ENCODE assay signal across 20 mouse cellular contexts in genomic region chr12:92004391-92005094, GRCm38 (mm10).
A peak's percentile ranks its signal among the peaks of the same experiment; 100 is the strongest.
DNase-seq lines count a peak whose midpoint lies in the region; ATAC-seq lines count a peak whose summit lies in the region.
"Had no signal": no experiment of that assay in that cellular context is flagged by ENCODE, and none has a peak within 500 bp of the region (broad histone marks: within the 10 kb centered on the region; RNA-seq: fewer than 3 reads in every experiment).

No protein-coding gene starts in this region.

- WGBS in hindbrain, embryonic 11.5 days = 62% methylated on average over 12 of the region's 12 CpGs
- 71% methylated on average over 12 of the region's 12 CpGs for WGBS in hindbrain, embryonic 10.5 days
- 25% methylated on average over 12 of the region's 12 CpGs for WGBS in forebrain, embryonic 12.5 days
- WGBS in hindbrain, embryonic 16.5 days = 37% methylated on average over 12 of the region's 12 CpGs

- no peaks in the 10 kb centered on the region for H3K27me3 ChIP-seq in hindbrain, embryonic 11.5 days (ENCODE audit: control insufficient read depth, insufficient read depth, low read length)
- no peaks in the 10 kb centered on the region for H3K27me3 ChIP-seq in hindbrain, embryonic 10.5 days (ENCODE audit: insufficient read depth, poor library complexity, severe bottlenecking)
- H3K27me3 ChIP-seq in forebrain, embryonic 12.5 days = no peaks in the 10 kb centered on the region
- no peaks in the 10 kb centered on the region for H3K27me3 ChIP-seq in hindbrain, embryonic 16.5 days (replicated peaks; ENCODE audit: control insufficient read depth, insufficient read depth, low read length)
- H3K27me3 ChIP-seq: intestine, embryonic 15.5 days; limb, embryonic 15.5 days had no signal

- ATAC-seq in hindbrain, embryonic 11.5 days (ENCODE audit: low FRiP score) = peak; percentile 45; the same call in 1 of the 2 replicates
- peak; percentile 89 for ATAC-seq in forebrain, embryonic 12.5 days (ENCODE audit: low FRiP score)
- ATAC-seq in hindbrain, embryonic 16.5 days = peak; percentile 63; the same call in 1 of the 2 replicates
- ATAC-seq: intestine, embryonic 15.5 days; Patski had no signal

- H3K4me1 ChIP-seq in hindbrain, embryonic 11.5 days (replicated peaks; ENCODE audit: control insufficient read depth, insufficient read depth, low read length) = no peaks in the 10 kb centered on the region
- no peaks in the 10 kb centered on the region for H3K4me1 ChIP-seq in hindbrain, embryonic 10.5 days (replicated peaks)
- H3K4me1 ChIP-seq in forebrain, embryonic 12.5 days = peaks cover 10% of the 10 kb centered on the region; the same call in 1 of the 2 replicates
- H3K4me1 ChIP-seq in hindbrain, embryonic 16.5 days (ENCODE audit: control insufficient read depth, insufficient read depth, low read depth, low read length) = no peaks in the 10 kb centered on the region
- H3K4me1 ChIP-seq: intestine, embryonic 15.5 days had no signal

- H3K9me3 ChIP-seq in hindbrain, embryonic 11.5 days (ENCODE audit: control insufficient read depth, low read length) = no peaks in the 10 kb centered on the region
- no peaks in the 10 kb centered on the region for H3K9me3 ChIP-seq in hindbrain, embryonic 10.5 days
- H3K9me3 ChIP-seq in forebrain, embryonic 12.5 days = no peaks in the 10 kb centered on the region
- H3K9me3 ChIP-seq in hindbrain, embryonic 16.5 days (ENCODE audit: control insufficient read depth, low read length) = no peaks in the 10 kb centered on the region
- H3K9me3 ChIP-seq: intestine, embryonic 15.5 days; limb, embryonic 15.5 days had no signal

- no peak overlapping the region for H3K4me3 ChIP-seq in hindbrain, embryonic 11.5 days (ENCODE audit: low read depth, low read length)
- H3K4me3 ChIP-seq in hindbrain, embryonic 10.5 days = no peak overlapping the region
- H3K4me3 ChIP-seq in forebrain, embryonic 12.5 days (replicated peaks) = no peak overlapping the region
- no peak overlapping the region for H3K4me3 ChIP-seq in hindbrain, embryonic 16.5 days (ENCODE audit: low read length)
- H3K4me3 ChIP-seq: erythroblast, embryonic 14.5 days; gastrocnemius, adult 2 months; intestine, embryonic 15.5 days; limb, embryonic 15.5 days had no signal

- DNase-seq in hindbrain, embryonic 11.5 days (ENCODE audit: low spot score) = no peak
- no peak for DNase-seq in hindbrain, embryonic 10.5 days (ENCODE audit: low spot score)
- peak; percentile 42 for DNase-seq in brain, adult 2 months (ENCODE audit: low read depth, low spot score)
- no peak for DNase-seq in testis, postnatal 14 days (ENCODE audit: low spot score)
- DNase-seq in natural killer cell, adult 2 months (ENCODE audit: low spot score in 2 of 2) = no peak
- DNase-seq in right cerebral cortex, postnatal 14 days = no peak
- DNase-seq: cerebellum, adult 9-11 months; gastrocnemius, adult 2 months; heart, adult 18-20 months; heart, postnatal 10 days; kidney, postnatal 36 days; lung, adult 2 months; right cerebral cortex, adult 18-20 months had no signal

- no peak overlapping the region for H3K27ac ChIP-seq in hindbrain, embryonic 11.5 days (ENCODE audit: low read depth, low read length)
- no peak overlapping the region for H3K27ac ChIP-seq in hindbrain, embryonic 10.5 days
- H3K27ac ChIP-seq in forebrain, embryonic 12.5 days = peak overlapping the region; percentile 37; the same call in 1 of the 2 replicates
- H3K27ac ChIP-seq in hindbrain, embryonic 16.5 days (ENCODE audit: low read depth, low read length) = 0 out of 2 replicates have a peak overlapping the region, but pooled peaks have one; percentile 9
- H3K27ac ChIP-seq: gastrocnemius, adult 2 months; intestine, embryonic 15.5 days; limb, embryonic 15.5 days; stomach, postnatal 0 days had no signal

- H3K36me3 ChIP-seq in hindbrain, embryonic 11.5 days (ENCODE audit: control insufficient read depth, insufficient read depth, low read length) = no peaks in the 10 kb centered on the region
- no peaks in the 10 kb centered on the region for H3K36me3 ChIP-seq in hindbrain, embryonic 10.5 days
- H3K36me3 ChIP-seq in forebrain, embryonic 12.5 days (replicated peaks) = no peaks in the 10 kb centered on the region
- H3K36me3 ChIP-seq in hindbrain, embryonic 16.5 days (ENCODE audit: control insufficient read depth, insufficient read depth, low read length) = no peaks in the 10 kb centered on the region
- H3K36me3 ChIP-seq: intestine, embryonic 15.5 days; limb, embryonic 15.5 days had no signal

- no peak overlapping the region for H3K4me2 ChIP-seq in hindbrain, embryonic 11.5 days (replicated peaks; ENCODE audit: low read depth, low read length)
- H3K4me2 ChIP-seq in forebrain, embryonic 12.5 days = peak overlapping the region; percentile 15
- peak overlapping the region; percentile 17; the same call in 1 of the 2 replicates for H3K4me2 ChIP-seq in hindbrain, embryonic 16.5 days (ENCODE audit: low read length)
- H3K4me2 ChIP-seq: intestine, embryonic 15.5 days; limb, embryonic 15.5 days had no signal

- no peak overlapping the region for H3K9ac ChIP-seq in hindbrain, embryonic 11.5 days (ENCODE audit: low read depth, low read length)
- no peak overlapping the region for H3K9ac ChIP-seq in forebrain, embryonic 12.5 days
- no peak overlapping the region for H3K9ac ChIP-seq in hindbrain, embryonic 16.5 days (ENCODE audit: low read depth, low read length)
- H3K9ac ChIP-seq: intestine, embryonic 15.5 days; limb, embryonic 15.5 days had no signal

Comparison
In these comparisons a context has a peak if more than half of its experiments do, and no peak if none do; other contexts are left out.
1. H3K27ac ChIP-seq: peak in forebrain, embryonic 12.5 days (single experiment) and hindbrain, embryonic 16.5 days (single experiment); none in hindbrain, embryonic 11.5 days (single experiment) and hindbrain, embryonic 10.5 days (single experiment).
2. Peak in every context shown above with its lines, with median percentiles within 50 percentile points of each other: ATAC-seq.